Mouse (Mus musculus) liver, adult 2 months (tissue): ENCODE measurements at regions not wholly inside any gene's neighbourhood (a gene's known extent, or its start where the extent isn't known, plus 50 kb on each side); places are given as distances from the start of the nearest gene placed in this dataset.

Experiments
- CTCF ChIP-seq: fragments of 200-500 bp; IDR thresholded peaks from 2 replicates; pipeline ENCODE4 v1.5.1; 2011; ENCODE audit warnings: low read depth, low read length, control low read depth
- POLR2A ChIP-seq: fragments of 200-500 bp; IDR thresholded peaks from 2 replicates; pipeline ENCODE4 v1.6.1; 2011; ENCODE audit warnings: low read length, control low read depth; ENCODE audit not compliant: insufficient read depth; ENCODE audit errors: extremely low read depth

GRCm38 (mm10) chr17:9888494-9888893 lies 219.0 kb upstream of the Pabpc6 start:
- no peak for TF ChIP-seq POLR2A
- TF ChIP-seq CTCF = no peak
